Mouse (Mus musculus) midbrain, embryonic 10.5 days (tissue): ENCODE measurements around the gene Ube2l3. TPM values are rescaled to one million over a fixed set of nuclear protein-coding genes. Genes with fewer than 3 reads are reported as not detected.

ENCODE experiments used
- DNase-seq: peaks from one replicate; pipeline ENCODE4 v3.0.0-alpha.2; 2017; ENCODE audit warnings: low spot score
- H3K27ac ChIP-seq: fragments of 300-500 bp; sonication (generic); replicated peaks from 2 replicates; pipeline ENCODE4 v1.5.1; 2016; ENCODE audit warnings: mild to moderate bottlenecking
- H3K27me3 ChIP-seq: fragments of 300-500 bp; sonication (generic); 2 replicates; pipeline ENCODE4 v1.6.1; 2016; ENCODE audit warnings: low read depth, mild to moderate bottlenecking; ENCODE audit not compliant: poor library complexity, severe bottlenecking
- H3K36me3 ChIP-seq: fragments of 300-500 bp; sonication (generic); 2 replicates; pipeline ENCODE4 v1.6.1; 2016; ENCODE audit warnings: mild to moderate bottlenecking, moderate library complexity
- H3K4me1 ChIP-seq: fragments of 300-500 bp; sonication (generic); 2 replicates; pipeline ENCODE4 v1.6.1; 2016
- H3K4me3 ChIP-seq: fragments of 300-500 bp; sonication (generic); 2 replicates; pipeline ENCODE4 v1.5.1; 2016; ENCODE audit warnings: mild to moderate bottlenecking, moderate library complexity
- H3K9me3 ChIP-seq: fragments of 300-500 bp; sonication (generic); replicated peaks from 2 replicates; pipeline ENCODE4 v1.6.1; 2016; ENCODE audit warnings: mild to moderate bottlenecking
- WGBS: fragments of 180-500 bp; shearing (Covaris S2); methylation state at CpG from one replicate; pipeline ENCODE4 v1.1.7; 2016; 5-methylcytosine and 5-hydroxymethylcytosine counted together
- microRNA counts: library from miRNA; unstranded; fragments of <30 nt; microRNA quantifications from one replicate; lab custom pipeline; 2017
- microRNA-seq: library from miRNA; unstranded; fragments of <30 nt; microRNA quantifications from one replicate; pipeline ENCODE4, GENCODE M21; 2017
- polyA plus RNA-seq: library from polyadenylated mRNA; unstranded; fragments of >200 nt; fragmentation: Nextera tagmentation; extraction: Ambion mirVana; gene quantifications from 2 replicates; pipeline ENCODE4 v1.2.1, GENCODE M21; 2016

Ube2l3 gene
- polyA plus RNA-seq, 1 experiment from 2014 or later: 424 TPM

DNA sequence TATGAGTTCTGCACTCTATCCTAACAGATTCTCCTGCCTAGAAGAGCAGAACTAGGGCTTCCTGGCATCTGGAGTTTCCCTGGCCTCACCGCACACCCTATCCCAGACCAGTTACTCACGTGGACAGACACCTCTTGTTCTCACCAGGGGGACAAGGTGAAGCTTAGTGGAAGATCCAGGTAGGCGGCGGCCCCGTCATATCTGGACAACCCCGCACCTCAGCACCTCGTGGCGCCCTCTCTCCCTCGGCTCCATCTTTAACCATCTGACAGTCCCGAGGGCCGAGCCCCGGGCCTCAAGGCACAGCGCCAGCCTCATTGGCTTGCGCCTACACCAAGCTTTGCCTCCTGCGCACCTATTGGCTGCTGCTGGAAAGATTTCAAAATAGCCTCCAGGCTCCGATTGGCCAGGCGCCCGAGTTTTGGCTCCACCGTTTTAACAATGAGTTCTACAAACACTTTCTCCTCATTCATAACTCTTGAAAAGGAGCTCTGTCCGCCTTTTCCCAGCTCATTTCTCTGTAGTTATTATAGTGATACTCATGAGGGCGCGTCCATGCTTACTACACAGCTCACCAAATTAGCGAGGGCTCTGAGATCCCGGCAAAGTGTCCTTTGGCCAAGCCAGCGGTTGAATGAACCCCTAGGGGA is 77.5 kb downstream of the Ube2l3 start, which contains the start of gene 2610318N02Rik:
2610318N02Rik (minus strand) TSS at position 297 of the 650 bp plus-strand sequence.
- H3K36me3 ChIP-seq: peaks cover 41% of the 10 kb centered on the region
- H3K4me3 ChIP-seq: peak within 1 kb of the TSS; percentile 72
- peak; percentile 90 for DNase-seq
- H3K27me3 ChIP-seq: no peaks in the 10 kb centered on the region
- peak within 1 kb of the TSS; percentile 93 for H3K27ac ChIP-seq
- WGBS: under 1% methylated on average over 25 of the region's 25 CpGs
- peaks cover 43% of the 10 kb centered on the region for H3K4me1 ChIP-seq
- no peaks in the 10 kb centered on the region for H3K9me3 ChIP-seq

- Histone ChIP-seq H3K27ac (peak overlapping the region; percentile 93), H3K36me3 (peaks cover 42% of the 10 kb centered on the region), H3K9me3 (no peaks in the 10 kb centered on the region), H3K4me3 (peak overlapping the region; percentile 72), H3K27me3 (no peaks in the 10 kb centered on the region), H3K4me1 (peaks cover 43% of the 10 kb centered on the region)
- under 1% methylated on average over 22 of the region's 22 CpGs for WGBS
- DNase-seq: peak; percentile 88
These were observed 78.2 kb downstream of the Ube2l3 start for GRCm38 (mm10) chr16:17124119-17124870.

DNA sequence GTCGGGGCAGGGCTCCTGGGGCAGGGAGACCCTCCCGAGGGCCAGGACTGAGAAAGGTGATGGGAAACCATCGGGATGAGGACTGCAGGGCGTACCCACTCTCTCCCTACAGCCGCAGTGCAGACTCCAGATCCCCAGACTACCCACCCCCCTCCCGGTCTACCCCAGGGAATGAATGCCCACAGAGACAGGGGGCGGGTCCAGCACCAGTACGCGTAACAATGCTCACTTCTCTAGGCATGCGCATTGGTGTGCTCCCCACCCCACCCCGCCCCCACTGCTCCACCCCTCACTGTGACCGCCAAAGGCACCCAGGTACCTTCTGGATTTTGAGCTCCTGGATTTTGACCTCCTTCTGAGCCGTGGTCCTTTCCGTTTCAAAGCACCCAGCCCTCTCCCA is 80.9 kb downstream of the Ube2l3 start:
- peak; percentile 18 for DNase-seq
- Histone ChIP-seq H3K4me3 (peak overlapping the region; percentile 35), H3K27ac (0 out of 2 replicates have a peak overlapping the region, but pooled peaks have one; percentile 33), H3K27me3 (no peaks in the 10 kb centered on the region), H3K4me1 (peaks cover 43% of the 10 kb centered on the region), H3K9me3 (no peaks in the 10 kb centered on the region), H3K36me3 (peaks cover 69% of the 10 kb centered on the region)
- 45% methylated on average over 14 of the region's 14 CpGs for WGBS

DNA sequence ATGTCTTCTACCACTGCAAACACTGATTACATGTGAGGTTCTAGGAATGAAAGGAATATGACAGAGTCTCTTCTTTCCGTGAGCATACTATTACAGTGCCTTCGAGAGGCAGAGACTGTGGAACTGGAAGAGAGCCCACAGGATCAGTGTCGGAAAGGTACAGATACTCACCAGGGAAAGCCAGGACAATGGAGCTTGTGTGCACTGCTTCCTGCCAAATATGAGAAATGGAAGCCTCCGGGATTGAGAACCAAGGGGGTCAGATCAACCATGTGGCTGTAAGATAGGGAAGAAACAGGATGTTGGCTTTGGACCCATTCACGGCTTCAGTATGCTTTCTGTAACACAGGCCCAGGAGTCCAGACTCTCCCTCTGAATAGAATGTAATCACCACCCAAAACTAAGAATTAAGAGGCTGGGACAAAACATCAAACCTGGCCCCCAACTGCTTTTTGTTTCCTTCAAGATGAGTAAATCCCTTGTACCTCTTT is 85.1 kb downstream of the Ube2l3 start:
- Histone ChIP-seq H3K4me1 (peaks cover 15% of the 10 kb centered on the region), H3K9me3 (no peaks in the 10 kb centered on the region), H3K36me3 (peaks cover 99% of the 10 kb centered on the region), H3K4me3 (no peak overlapping the region), H3K27ac (no peak overlapping the region), H3K27me3 (no peaks in the 10 kb centered on the region)
- DNase-seq: no peak
- 93% methylated on average over 5 of the region's 5 CpGs for WGBS

DNA sequence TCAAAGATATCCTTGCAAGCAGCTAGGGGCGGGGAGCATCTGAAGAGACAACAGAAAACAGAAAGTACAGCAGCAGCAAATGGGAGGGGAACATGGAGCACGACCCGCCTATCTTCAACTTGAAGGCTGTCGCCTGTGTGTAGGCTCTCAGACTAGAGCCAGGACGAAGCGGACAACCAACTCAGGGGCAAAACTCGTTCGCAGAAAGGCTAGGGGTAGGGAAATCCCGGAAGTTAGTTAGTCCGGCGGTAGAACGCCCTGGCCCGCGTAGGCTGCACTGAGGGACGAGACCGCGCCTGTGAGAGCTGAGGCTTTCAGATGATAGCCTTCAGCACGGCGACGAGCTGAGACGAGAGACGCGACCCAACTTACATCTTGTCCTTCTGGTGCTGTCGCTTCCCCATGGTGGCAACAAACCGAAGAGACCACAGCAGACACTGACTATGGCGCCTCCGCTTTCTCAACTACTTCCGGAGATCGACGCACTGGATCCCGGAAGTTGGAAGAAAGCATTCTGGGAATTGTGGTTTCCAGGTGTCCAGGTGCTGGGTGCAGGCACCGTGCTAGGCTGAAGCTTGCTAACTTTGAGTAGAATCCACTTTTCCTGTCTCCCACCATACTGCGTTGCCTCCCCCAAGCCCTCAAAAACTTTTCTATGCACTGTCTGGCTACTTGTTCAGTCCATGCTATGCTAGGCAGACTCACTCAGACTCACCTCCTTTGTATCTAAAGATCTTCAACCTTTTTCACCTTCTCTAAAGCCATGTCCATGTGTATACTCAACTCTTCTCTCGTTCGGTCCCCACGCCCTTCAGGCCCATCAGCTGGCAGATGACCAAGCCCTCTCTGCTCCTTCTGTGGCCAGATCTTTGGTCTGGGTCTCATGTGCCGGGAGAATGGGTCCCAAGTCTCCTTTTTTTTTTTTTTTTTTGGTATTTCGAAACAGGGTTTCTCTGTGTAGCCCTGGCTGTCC is 91.4 kb downstream of the Ube2l3 start, which contains the start of gene Ppil2:
Ppil2 (minus strand) TSS at position 487 of the 973 bp plus-strand sequence.
- Histone ChIP-seq H3K27me3 (no peaks in the 10 kb centered on the region), H3K4me3 (peak within 1 kb of the TSS; percentile 89), H3K4me1 (peaks cover 11% of the 10 kb centered on the region), H3K9me3 (no peaks in the 10 kb centered on the region), H3K36me3 (peaks cover 67% of the 10 kb centered on the region), H3K27ac (peak within 1 kb of the TSS; percentile 82)
- DNase-seq: peak; percentile 75
- WGBS: 10% methylated on average over 38 of the region's 38 CpGs

- peaks cover 93% of the 10 kb centered on the region for H3K36me3 ChIP-seq
These were observed 97.8 kb downstream of the Ube2l3 start for GRCm38 (mm10) chr16:17104600-17104999.

GRCm38 (mm10) chr16:17102630-17103220 is 99.7 kb downstream of the Ube2l3 start:
- DNase-seq: no peak
- peaks cover 97% of the 10 kb centered on the region for H3K36me3 ChIP-seq
- no peaks in the 10 kb centered on the region for H3K4me1 ChIP-seq
- H3K4me3 ChIP-seq: no peak overlapping the region
- H3K27me3 ChIP-seq: no peaks in the 10 kb centered on the region
- no peak overlapping the region for H3K27ac ChIP-seq
- no peaks in the 10 kb centered on the region for H3K9me3 ChIP-seq
- 89% methylated on average over 7 of the region's 7 CpGs for WGBS

More at GRCm38 (mm10) chr16:17104600-17104999, 97.8 kb downstream of the Ube2l3 start:
- Histone ChIP-seq H3K9me3 (no peaks in the 10 kb centered on the region), H3K4me1 (peaks cover 2% of the 10 kb centered on the region), H3K27ac (no peak overlapping the region), H3K27me3 (no peaks in the 10 kb centered on the region), H3K4me3 (no peak overlapping the region)
- WGBS: 93% methylated on average over 4 of the region's 4 CpGs
- DNase-seq: no peak

MicroRNA genes within 50 kb of the gene (microRNA counts, 519-probe panel; counts per million panel counts)
- 7,946 counts per million, percentile 82 among the panel's probes with 10 or more counts for microRNA mmu-miR-130b (lab: Ali Mortazavi, UCI)
- microRNA mmu-miR-301b (lab: Ali Mortazavi, UCI): 6,552 counts per million, percentile 63 among the panel's probes with 10 or more counts

Small RNA genes lying within 50 kb of the gene (microRNA-seq; reads per million reads assigned to microRNA genes)
- gene Mir130b (16,536 reads per million, percentile 97 among the genes with 10 or more reads in this experiment), gene Mir301b (249 reads per million, percentile 61 among the genes with 10 or more reads in this experiment)

Other genes with a start within 250 kb of the Ube2l3 start
- 147 TPM in 2 replicates for gene Mapk1, start 219.3 kb downstream of the Ube2l3 start, polyA plus RNA-seq
- 99.1 and 109 TPM in 2 replicates for gene Ypel1, start 133.0 kb downstream of the Ube2l3 start, polyA plus RNA-seq
- 149 and 170 TPM in 2 replicates for gene Ppil2, start 91.4 kb downstream of the Ube2l3 start, polyA plus RNA-seq
- 153 and 184 TPM in 2 replicates for gene 2610318N02Rik, start 77.5 kb downstream of the Ube2l3 start, polyA plus RNA-seq
- 101 and 136 TPM in 2 replicates for gene Sdf2l1, start 70.3 kb downstream of the Ube2l3 start, polyA plus RNA-seq
- 5.4 and 6.8 TPM in 2 replicates for gene Ydjc, start 58.0 kb downstream of the Ube2l3 start, polyA plus RNA-seq
- gene Ccdc116, start 55.4 kb downstream of the Ube2l3 start, polyA plus RNA-seq: 0.39 and 0.57 TPM in 2 replicates
- 1.4 and 2.2 TPM in 2 replicates for gene Rimbp3, start 6.0 kb upstream of the Ube2l3 start, polyA plus RNA-seq
- gene Hic2, start 30.9 kb upstream of the Ube2l3 start, polyA plus RNA-seq: 17.3 and 19.3 TPM in 2 replicates
- gene Tmem191c, start 73.4 kb upstream of the Ube2l3 start, polyA plus RNA-seq: 9.9 and 11.7 TPM in 2 replicates
- gene Serpind1, start 128.7 kb upstream of the Ube2l3 start, polyA plus RNA-seq: 0.09 and 0.29 TPM in 2 replicates
- gene Snap29, start 203.3 kb upstream of the Ube2l3 start, polyA plus RNA-seq: 11.3 and 13.7 TPM in 2 replicates
- 34.3 and 43.9 TPM in 2 replicates for gene Pi4ka, start 203.7 kb upstream of the Ube2l3 start, polyA plus RNA-seq
- gene Crkl, start 249.3 kb upstream of the Ube2l3 start, polyA plus RNA-seq: 69.2 and 71.6 TPM in 2 replicates